Mouse (Mus musculus) c-Kit-negative CD71-positive TER-119-positive erythroid progenitor cells, embryonic 14.5 days (primary cell): ENCODE data around the gene Arhgef18.
A peak's percentile ranks its signal among the peaks of the same experiment; 100 is the strongest.

Source experiments
- DNase-seq: peaks from one replicate; pipeline ENCODE4 v3.0.0-alpha.2; 2013; ENCODE audit warnings: low read depth, low spot score

The Arhgef18 gene

DNA sequence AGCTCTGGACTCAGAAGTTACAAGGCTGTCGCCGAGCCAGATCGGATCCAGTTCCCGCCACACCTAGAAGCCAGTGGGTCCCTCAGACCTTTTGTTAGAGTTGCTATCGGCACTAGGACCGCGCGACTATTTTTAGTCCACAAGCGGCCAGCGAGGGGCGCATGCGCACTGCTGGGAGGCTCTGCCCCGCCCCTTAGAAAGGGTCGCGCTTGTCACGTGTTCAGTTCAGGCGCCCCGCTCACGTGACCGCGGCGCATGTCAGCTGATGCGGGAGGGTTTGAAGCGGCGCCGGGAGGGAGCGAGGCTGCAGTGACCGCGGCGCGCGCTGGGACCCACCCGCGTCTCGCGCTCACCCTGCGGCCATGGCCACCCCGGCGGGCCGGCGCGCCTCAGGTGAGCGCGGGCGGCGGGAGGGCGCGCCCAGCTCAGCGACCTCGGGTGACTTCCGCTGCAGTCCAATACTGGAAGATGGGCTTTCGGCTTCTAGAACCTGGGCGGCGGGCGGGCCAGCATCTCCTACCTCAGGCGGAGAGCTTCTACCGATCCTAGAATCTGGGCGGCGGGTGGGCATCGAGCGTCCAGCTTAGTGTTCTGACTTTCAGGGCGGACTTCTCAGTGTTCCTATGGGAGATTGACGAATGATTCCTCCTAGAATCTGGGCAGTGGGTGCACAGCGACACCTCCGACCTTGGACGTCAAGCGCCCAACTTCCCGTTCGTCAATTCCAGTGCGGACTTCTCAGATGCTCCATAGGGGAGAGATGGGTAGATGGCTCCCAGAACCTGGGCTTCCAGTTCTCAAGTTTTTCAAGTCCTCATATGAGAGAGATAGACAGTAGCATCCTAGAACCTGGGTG is 107.7 kb downstream of the Arhgef18 start, which contains the start of gene Mcoln1:
Gene Mcoln1 (plus strand): TSS at position 223 of the 856 bp plus-strand sequence.
- peak; percentile 97 for DNase-seq

DNA sequence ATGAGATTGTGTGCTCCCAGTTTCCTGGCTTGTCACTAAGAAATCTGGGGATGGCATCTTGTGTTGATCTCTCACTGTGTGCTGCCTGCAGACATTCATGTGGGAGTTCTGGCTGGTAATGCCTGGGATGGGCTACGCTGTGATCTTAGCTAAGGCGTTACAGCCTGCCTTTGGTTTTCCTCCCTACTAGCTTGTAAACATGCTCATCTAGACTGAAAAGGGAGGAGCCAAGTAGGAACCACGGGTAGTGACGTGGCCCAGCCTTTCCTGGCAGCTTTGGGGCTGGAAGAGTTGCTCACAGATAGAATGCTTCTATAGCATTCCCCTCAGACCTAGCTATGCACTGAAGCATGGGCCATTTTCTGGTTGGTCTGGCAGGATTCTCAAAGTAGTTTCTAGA is 109.4 kb downstream of the Arhgef18 start:
- DNase-seq: no peak
